In the genomic region with DNA sequence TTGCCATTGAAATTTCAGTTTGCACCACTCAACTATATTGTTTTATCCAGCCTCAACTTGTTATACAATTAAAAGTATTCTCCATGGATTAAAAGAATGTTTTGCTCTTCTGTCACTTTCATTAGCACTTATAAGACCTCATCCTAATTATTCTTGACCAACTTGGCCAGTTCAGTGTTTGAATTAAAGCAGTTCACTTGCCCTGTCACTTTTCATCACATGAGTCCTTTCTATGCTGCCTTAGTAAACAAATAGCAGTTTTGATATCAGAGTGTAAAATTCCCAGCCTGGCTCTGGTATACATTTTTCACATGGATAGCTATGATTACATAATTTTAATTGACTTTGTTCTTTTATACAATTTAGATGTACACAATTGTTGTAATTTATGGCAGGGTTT, we compare ENCODE assay signal across 20 mouse cellular contexts. TPM values are rescaled to one million over a fixed set of nuclear protein-coding genes. Genes with fewer than 3 reads are reported as not detected.
DNase-seq lines count a peak whose midpoint lies in the region; ATAC-seq and TF ChIP-seq lines count a peak whose summit lies in the region.
"Had no signal": no experiment of that assay in that cellular context is flagged by ENCODE, and none has a peak within 500 bp of the region (broad histone marks: within the 10 kb centered on the region; RNA-seq: fewer than 3 reads in every experiment).

No protein-coding gene starts in this region.

- no peak overlapping the region for H3K9ac ChIP-seq in heart, embryonic 11.5 days (ENCODE audit: low read depth, low read length)
- H3K9ac ChIP-seq in hindbrain, embryonic 16.5 days (ENCODE audit: low read depth, low read length) = no peak overlapping the region
- H3K9ac ChIP-seq in neural tube, embryonic 15.5 days (replicated peaks) = no peak overlapping the region
- H3K9ac ChIP-seq in kidney, embryonic 16.5 days (replicated peaks; ENCODE audit: low read length) = no peak overlapping the region
- H3K9ac ChIP-seq: liver, postnatal 0 days had no signal

- H3K4me3 ChIP-seq in heart, embryonic 11.5 days (ENCODE audit: low read depth, low read length) = no peak overlapping the region
- peak overlapping the region; percentile 83 for H3K4me3 ChIP-seq in layer of hippocampus, adult 2 months
- H3K4me3 ChIP-seq in hindbrain, embryonic 16.5 days (ENCODE audit: low read length) = peak overlapping the region; percentile 3; the same call in 1 of the 2 replicates
- H3K4me3 ChIP-seq in neural tube, embryonic 15.5 days (replicated peaks) = peak overlapping the region; percentile 6; the same call in 1 of the 2 replicates
- H3K4me3 ChIP-seq in kidney, embryonic 16.5 days (ENCODE audit: low read length) = no peak overlapping the region
- H3K4me3 ChIP-seq: megakaryocyte, embryonic 14.5 days; myocyte had no signal

- H3K4me2 ChIP-seq in heart, embryonic 11.5 days = peak overlapping the region; percentile 23
- H3K4me2 ChIP-seq in hindbrain, embryonic 16.5 days (ENCODE audit: low read length) = peak overlapping the region; percentile 50
- H3K4me2 ChIP-seq in neural tube, embryonic 15.5 days = peak overlapping the region; percentile 95
- H3K4me2 ChIP-seq in kidney, embryonic 16.5 days (replicated peaks; ENCODE audit: low read depth, low read length) = no peak overlapping the region

- H3K9me3 ChIP-seq in heart, embryonic 11.5 days (replicated peaks; ENCODE audit: control insufficient read depth, low read length) = no peaks in the 10 kb centered on the region
- H3K9me3 ChIP-seq in hindbrain, embryonic 16.5 days (ENCODE audit: control insufficient read depth, low read length) = no peaks in the 10 kb centered on the region
- no peaks in the 10 kb centered on the region for H3K9me3 ChIP-seq in neural tube, embryonic 15.5 days (replicated peaks)
- H3K9me3 ChIP-seq in kidney, embryonic 16.5 days (ENCODE audit: low read length) = no peaks in the 10 kb centered on the region

- DNase-seq in heart, postnatal 10 days = no peak
- DNase-seq in layer of hippocampus, adult 2 months (ENCODE audit: low spot score in 2 of 2) = no peak
- no peak for DNase-seq in layer of hippocampus, postnatal 10 days (ENCODE audit: low spot score in 2 of 2)
- DNase-seq: adrenal gland, postnatal 25 days; cerebellum, adult 9-11 months; gastrocnemius, postnatal 14 days; kidney, adult 2 months; kidney, postnatal 25 days; layer of hippocampus, adult 9-11 months; liver; liver, postnatal 0 days; lung, postnatal 14 days; spleen, adult 18-20 months; thymus, adult 2 months had no signal

- no peak for TF ChIP-seq CTCF in layer of hippocampus, adult 2 months (conservative IDR thresholded peaks at IDR 0.05)

- no peaks in the 10 kb centered on the region; the same call in 1 of the 2 replicates for H3K27me3 ChIP-seq in heart, embryonic 11.5 days (ENCODE audit: control insufficient read depth, insufficient read depth, low read length)
- no peaks in the 10 kb centered on the region for H3K27me3 ChIP-seq in hindbrain, embryonic 16.5 days (replicated peaks; ENCODE audit: control insufficient read depth, insufficient read depth, low read length)
- H3K27me3 ChIP-seq in neural tube, embryonic 15.5 days (replicated peaks) = no peaks in the 10 kb centered on the region
- peaks cover 41% of the 10 kb centered on the region for H3K27me3 ChIP-seq in kidney, embryonic 16.5 days (ENCODE audit: insufficient read depth, low read length)

- intact Hi-C loops in heart, postnatal 10 days (cut with DNase I) = loop anchor here (5.0 kb wide), 1 partner anchor 38 kb away; no protein-coding TSS in a partner anchor

- peaks cover 4% of the 10 kb centered on the region for H3K4me1 ChIP-seq in heart, embryonic 11.5 days (ENCODE audit: control insufficient read depth, insufficient read depth, low read length)
- peaks cover 5% of the 10 kb centered on the region for H3K4me1 ChIP-seq in hindbrain, embryonic 16.5 days (ENCODE audit: control insufficient read depth, insufficient read depth, low read depth, low read length)
- H3K4me1 ChIP-seq in neural tube, embryonic 15.5 days = peaks cover 22% of the 10 kb centered on the region
- peaks cover 21% of the 10 kb centered on the region for H3K4me1 ChIP-seq in kidney, embryonic 16.5 days (ENCODE audit: insufficient read depth, low read length)

- H3K36me3 ChIP-seq in heart, embryonic 11.5 days (ENCODE audit: control insufficient read depth, insufficient read depth, low read length) = no peaks in the 10 kb centered on the region
- H3K36me3 ChIP-seq in hindbrain, embryonic 16.5 days (ENCODE audit: control insufficient read depth, insufficient read depth, low read length) = no peaks in the 10 kb centered on the region
- H3K36me3 ChIP-seq in neural tube, embryonic 15.5 days = no peaks in the 10 kb centered on the region
- no peaks in the 10 kb centered on the region for H3K36me3 ChIP-seq in kidney, embryonic 16.5 days (ENCODE audit: insufficient read depth, low read length)

- ATAC-seq in heart, embryonic 11.5 days (replicated peaks; ENCODE audit: insufficient number of reproducible peaks, low FRiP score, low TSS enrichment) = no peak
- no peak for ATAC-seq in hindbrain, embryonic 16.5 days
- ATAC-seq in neural tube, embryonic 15.5 days (ENCODE audit: low FRiP score) = no peak
- no peak for ATAC-seq in kidney, embryonic 16.5 days (ENCODE audit: low FRiP score, low TSS enrichment)
- ATAC-seq: liver, postnatal 0 days had no signal

- no peak overlapping the region for H3K27ac ChIP-seq in heart, embryonic 11.5 days (ENCODE audit: low read depth, low read length)
- H3K27ac ChIP-seq in layer of hippocampus, adult 2 months = peak overlapping the region; percentile 32; the same call in 1 of the 2 replicates
- no peak overlapping the region for H3K27ac ChIP-seq in hindbrain, embryonic 16.5 days (ENCODE audit: low read depth, low read length)
- H3K27ac ChIP-seq in neural tube, embryonic 15.5 days (replicated peaks) = no peak overlapping the region
- no peak overlapping the region for H3K27ac ChIP-seq in kidney, embryonic 16.5 days (ENCODE audit: low read length)

RNA-seq across cellular contexts. Expression of gene Kcnj3, which starts 3.4 kb away (rescaled TPM):
- polyA plus RNA-seq in heart, embryonic 11.5 days (2014; fragmentation: Nextera tagmentation; extraction: Ambion mirVana) = 6.4 and 8.7 TPM in 2 replicates
- total RNA-seq in heart, postnatal 10 days (2021) = 10 to 100 TPM; 15.3 to 27.8 TPM
- 100 to 1,000 TPM; 112 to 124 TPM for total RNA-seq in layer of hippocampus, adult 2 months (2021)
- total RNA-seq in layer of hippocampus, postnatal 10 days (2021) = 10 to 100 TPM; 66.5 to 67.9 TPM
- 6.4 and 6.8 TPM in 2 replicates for polyA plus RNA-seq in hindbrain, embryonic 16.5 days (2015; fragmentation: Nextera tagmentation; extraction: Ambion mirVana)
- 5.0 and 5.4 TPM in 2 replicates for polyA plus RNA-seq in neural tube, embryonic 15.5 days (2015; fragmentation: Nextera tagmentation; extraction: Ambion mirVana)
- 0.06 TPM in 2 replicates for polyA plus RNA-seq in kidney, embryonic 16.5 days (2015; fragmentation: Nextera tagmentation; extraction: Ambion mirVana)
- polyA plus RNA-seq: liver, postnatal 0 days; myocyte had no signal

Comparison
In these comparisons a context has a peak if more than half of its experiments do, and no peak if none do; other contexts are left out.
1. H3K4me3 ChIP-seq: peak in layer of hippocampus, adult 2 months (single experiment), hindbrain, embryonic 16.5 days (single experiment) and neural tube, embryonic 15.5 days (single experiment); none in heart, embryonic 11.5 days (single experiment) and kidney, embryonic 16.5 days (single experiment).